Mouse (Mus musculus): ENCODE measurements around the gene Cdhr4.

DNA sequence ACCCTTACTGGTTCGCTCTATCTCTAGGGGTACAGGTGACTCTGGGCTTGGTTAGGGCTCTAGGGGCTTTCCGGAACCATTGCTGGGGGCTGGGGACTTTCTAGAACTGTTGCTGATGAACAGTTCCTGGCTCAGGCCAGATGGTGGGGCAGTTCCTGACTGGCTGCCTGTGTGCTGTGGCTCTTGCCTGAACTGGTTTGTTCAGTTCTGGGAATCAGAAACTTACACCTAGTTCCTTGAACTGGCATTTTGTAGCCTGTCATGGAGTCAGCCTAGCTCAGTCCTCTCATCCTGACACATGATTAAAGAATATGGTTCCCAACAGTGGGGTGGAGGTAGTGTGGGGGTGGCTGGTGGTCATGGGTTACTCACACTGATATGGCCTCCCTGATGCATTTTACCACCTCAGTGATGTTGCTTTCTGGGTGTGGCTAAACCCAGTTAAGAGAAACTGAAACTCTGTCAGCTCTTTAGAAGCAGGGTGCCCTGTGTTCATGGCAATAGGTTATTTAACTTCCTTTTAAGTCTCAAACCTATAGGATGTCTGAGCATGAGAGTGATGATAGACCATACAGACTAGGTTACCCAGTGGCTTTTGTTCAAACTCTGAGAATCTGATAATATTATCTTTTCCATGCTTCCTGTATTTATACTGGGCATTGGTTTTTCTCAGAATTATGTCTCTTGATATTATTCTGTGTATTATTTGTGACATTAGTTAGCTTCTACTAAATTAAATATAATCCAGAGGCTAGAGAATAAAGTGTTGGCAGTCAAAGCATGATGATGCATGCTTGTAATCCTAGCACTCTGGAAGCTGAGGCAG lies 43.2 kb downstream of the Cdhr4 start:
- TF ChIP-seq CTCF (IDR thresholded peaks at IDR 0.05; ENCODE audit: borderline replicate concordance, insufficient read depth, low read depth, low read length) (no peak), POLR2A (IDR thresholded peaks at IDR 0.05; ENCODE audit: borderline replicate concordance, insufficient read depth, low read length) (no peak)

All from cerebellum, adult 2 months (tissue).